7 mouse cellular contexts compared by ENCODE assay signal in genomic region chr9:106655884-106656720, GRCm38 (mm10). TPM values are rescaled to one million over a fixed set of nuclear protein-coding genes. Genes with fewer than 3 reads are reported as not detected.
DNase-seq lines count a peak whose midpoint lies in the region; ATAC-seq and TF ChIP-seq lines count a peak whose summit lies in the region.

Gene Grm2 (minus strand): TSS chr9:106656082.

- peaks cover 24% of the 10 kb centered on the region for H3K36me3 ChIP-seq in hindbrain, postnatal 0 days (ENCODE audit: insufficient read depth, low read length)

- peak within 1 kb of the TSS; percentile 45 for H3K4me3 ChIP-seq in hindbrain, postnatal 0 days (ENCODE audit: low read length)

- ATAC-seq in hindbrain, postnatal 0 days = peak; percentile 71

- no peaks in the 10 kb centered on the region for H3K9me3 ChIP-seq in hindbrain, postnatal 0 days (ENCODE audit: low read length)

- WGBS in hindbrain, postnatal 0 days = 2% methylated on average over 36 of the region's 44 CpGs

- DNase-seq in Muller cell, postnatal 12 days (ENCODE audit: inconsistent ontology term) = peak; percentile 79
- peak; percentile 77 to 85 for DNase-seq in adrenal gland, postnatal 36 days
- DNase-seq in gastrocnemius, adult 18-20 months (ENCODE audit: low spot score) = peak; percentile 40
- DNase-seq in hindbrain, postnatal 0 days (ENCODE audit: low spot score) = peak; percentile 63
- peak; percentile 62 for DNase-seq in left cerebral cortex, postnatal 4 days
- peak; percentile 88 for DNase-seq in mesoderm, embryonic 11.5 days (ENCODE audit: low read depth, low spot score)
- DNase-seq in thymus, postnatal 0 days (ENCODE audit: low spot score) = peak; percentile 47

- H3K4me1 ChIP-seq in hindbrain, postnatal 0 days (ENCODE audit: insufficient read depth, low read length) = peaks cover 3% of the 10 kb centered on the region; the same call in 1 of the 2 replicates

- H3K9ac ChIP-seq in hindbrain, postnatal 0 days (replicated peaks; ENCODE audit: low read length) = peak within 1 kb of the TSS; percentile 53

- H3K27me3 ChIP-seq in hindbrain, postnatal 0 days (ENCODE audit: insufficient read depth, low read length) = no peaks in the 10 kb centered on the region

- intact Hi-C loops in left cerebral cortex, postnatal 4 days (cut with DNase I) = no loop called here

- TF ChIP-seq CTCF in hindbrain, postnatal 0 days (IDR thresholded peaks at IDR 0.05; ENCODE audit: low read depth) = peak; percentile 15; the same call in 1 of the 2 replicates

- H3K4me2 ChIP-seq in hindbrain, postnatal 0 days (ENCODE audit: low read depth, low read length) = peak within 1 kb of the TSS; percentile 76

- 0 out of 2 replicates have a peak within 1 kb of the TSS, but pooled peaks have one; percentile 36 for H3K27ac ChIP-seq in hindbrain, postnatal 0 days

RNA-seq across cellular contexts. Expression of gene Grm2, which starts in this region (rescaled TPM):
- not detected for total RNA-seq in adrenal gland, postnatal 36 days (2021)
- total RNA-seq in gastrocnemius, adult 18-20 months (2021) = not detected
- total RNA-seq in hindbrain, postnatal 0 days (2014; rRNA removed) = 12.2 and 14.3 TPM in 2 replicates
- 9.8 and 12.0 TPM in 2 replicates for polyA plus RNA-seq in hindbrain, postnatal 0 days (2015; fragmentation: Nextera tagmentation; extraction: Ambion mirVana)
- 10 to 100 TPM; 43.6 to 48.3 TPM for total RNA-seq in left cerebral cortex, postnatal 4 days (2021)
- polyA plus RNA-seq in thymus, postnatal 0 days (2015; fragmentation: Nextera tagmentation; extraction: Ambion mirVana) = 0.10 and 0.12 TPM in 2 replicates

Comparison
In these comparisons a context has a peak if more than half of its experiments do, and no peak if none do; other contexts are left out.
1. Peak in every context shown above with its lines: DNase-seq, ATAC-seq, H3K4me3 ChIP-seq and H3K27ac ChIP-seq.
2. RNA of gene Grm2 (total RNA-seq): 43.6 to 48.3 TPM in left cerebral cortex, postnatal 4 days and 12.2 to 14.3 TPM in hindbrain, postnatal 0 days; not detected in adrenal gland, postnatal 36 days and not detected in gastrocnemius, adult 18-20 months; every median in the first group is over 10 times any median in the second.
3. Peak in DNase-seq in adrenal gland, postnatal 36 days; RNA of the gene not detected or under 1 TPM.
4. Peak in DNase-seq in gastrocnemius, adult 18-20 months; RNA of the gene not detected or under 1 TPM.
5. Peak in DNase-seq in thymus, postnatal 0 days; RNA of the gene not detected or under 1 TPM.